Mouse (Mus musculus): ENCODE data around the gene Nrbp1.
A peak's percentile ranks its signal among the peaks of the same experiment; 100 is the strongest.

Nrbp1 gene

GRCm38 (mm10) chr5:31240637-31241521, at the start of gene Nrbp1, which contains the start of gene Gm9970:
Gene Nrbp1, plus strand, starts transcription at chr5:31240864.
Gene Gm9970, minus strand, starts transcription at chr5:31241232.
- peak; percentile 97 for DNase-seq (ENCODE audit: low spot score)

GRCm38 (mm10) chr5:31192045-31192938, 48.4 kb upstream of the Nrbp1 start:
- DNase-seq (ENCODE audit: low spot score), result no peak

GRCm38 (mm10) chr5:31192939-31193630, 47.6 kb upstream of the Nrbp1 start, which contains the start of the genes Snx17 and Eif2b4:
Gene Snx17, plus strand, starts transcription at chr5:31193227.
Gene Eif2b4, minus strand, starts transcription at chr5:31193430.
- DNase-seq (ENCODE audit: low spot score), result peak; percentile 100

GRCm38 (mm10) chr5:31193631-31194281, 46.9 kb upstream of the Nrbp1 start:
- DNase-seq (ENCODE audit: low spot score), result no peak

- DNase-seq (ENCODE audit: low spot score), result no peak
These were observed 45.9 kb upstream of the Nrbp1 start for GRCm38 (mm10) chr5:31194486-31195485.

- DNase-seq (ENCODE audit: low spot score), result no peak
These were observed 45.0 kb upstream of the Nrbp1 start for GRCm38 (mm10) chr5:31195671-31196070.

GRCm38 (mm10) chr5:31196207-31196606, 44.5 kb upstream of the Nrbp1 start:
- DNase-seq (ENCODE audit: low spot score), result no peak

GRCm38 (mm10) chr5:31197072-31197471, 43.6 kb upstream of the Nrbp1 start:
- DNase-seq (ENCODE audit: low spot score), result no peak

GRCm38 (mm10) chr5:31198170-31198569, 42.5 kb upstream of the Nrbp1 start:
- no peak for DNase-seq (ENCODE audit: low spot score)

- DNase-seq (ENCODE audit: low spot score), result no peak
These were observed 41.9 kb upstream of the Nrbp1 start for GRCm38 (mm10) chr5:31198616-31199320.

- no peak for DNase-seq (ENCODE audit: low spot score)
These were observed 41.3 kb upstream of the Nrbp1 start for GRCm38 (mm10) chr5:31199321-31199892.

GRCm38 (mm10) chr5:31199893-31200292, 40.8 kb upstream of the Nrbp1 start:
- no peak for DNase-seq (ENCODE audit: low spot score)

GRCm38 (mm10) chr5:31200327-31200768, 40.3 kb upstream of the Nrbp1 start:
- no peak for DNase-seq (ENCODE audit: low spot score)

- DNase-seq (ENCODE audit: low spot score), result no peak
These were observed 39.5 kb upstream of the Nrbp1 start for GRCm38 (mm10) chr5:31201042-31201741.

- peak; percentile 99 for DNase-seq (ENCODE audit: low spot score)
These were observed 38.7 kb upstream of the Nrbp1 start, which contains the start of gene Zfp513 for GRCm38 (mm10) chr5:31201742-31202590. Gene Zfp513, minus strand, starts transcription at chr5:31202303.

GRCm38 (mm10) chr5:31202933-31203332, 37.7 kb upstream of the Nrbp1 start:
- DNase-seq (ENCODE audit: low spot score), result no peak

- no peak for DNase-seq (ENCODE audit: low spot score)
These were observed 36.8 kb upstream of the Nrbp1 start for GRCm38 (mm10) chr5:31203866-31204265.
